9 mouse cellular contexts compared by ENCODE assay signal in the genomic region with DNA sequence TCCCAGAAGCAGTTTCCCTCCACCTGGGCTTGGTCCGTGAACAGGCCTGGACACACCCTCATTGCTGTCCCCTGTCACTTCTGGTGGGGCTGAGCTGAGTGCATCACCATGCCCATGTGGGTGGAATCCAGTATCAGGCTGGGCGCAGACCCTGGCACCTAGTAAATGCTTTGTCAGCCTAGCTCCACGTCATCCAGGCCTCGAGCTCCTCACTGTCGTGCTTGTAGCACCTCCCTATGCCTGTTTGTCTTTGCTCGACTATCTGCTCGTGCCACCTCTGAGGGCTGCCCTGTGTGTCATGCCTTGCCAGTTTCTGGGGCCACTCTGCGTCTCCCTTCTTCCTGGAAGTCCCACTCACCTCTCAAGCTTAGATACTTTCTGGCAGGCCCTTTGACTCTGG. TPM values are rescaled to one million over a fixed set of nuclear protein-coding genes. Genes with fewer than 3 reads are reported as not detected.
A peak's percentile ranks its signal among the peaks of the same experiment; 100 is the strongest.
DNase-seq lines count a peak whose midpoint lies in the region; ATAC-seq and TF ChIP-seq lines count a peak whose summit lies in the region.
"Had no signal": no experiment of that assay in that cellular context is flagged by ENCODE, and none has a peak within 500 bp of the region (broad histone marks: within the 10 kb centered on the region; RNA-seq: fewer than 3 reads in every experiment).

No protein-coding gene starts in this region.

- peaks cover 47% of the 10 kb centered on the region for H3K4me1 ChIP-seq in embryonic facial prominence, embryonic 13.5 days
- H3K4me1 ChIP-seq in embryonic facial prominence, embryonic 10.5 days: peaks cover 50% of the 10 kb centered on the region
- H3K4me1 ChIP-seq in heart, embryonic 15.5 days (replicated peaks): peaks cover 80% of the 10 kb centered on the region

- peak overlapping the region; percentile 40; the same call in 1 of the 2 replicates for H3K9ac ChIP-seq in embryonic facial prominence, embryonic 13.5 days
- peak overlapping the region; percentile 21; the same call in 1 of the 2 replicates for H3K9ac ChIP-seq in heart, embryonic 15.5 days

- TF ChIP-seq CTCF in layer of hippocampus, adult 2 months (conservative IDR thresholded peaks at IDR 0.05): no peak

- H3K36me3 ChIP-seq in embryonic facial prominence, embryonic 13.5 days: peaks cover 3% of the 10 kb centered on the region; the same call in 1 of the 2 replicates
- H3K36me3 ChIP-seq in embryonic facial prominence, embryonic 10.5 days (replicated peaks): 0 out of 2 replicates have a peak, but pooled peaks cover 7% of the 10 kb centered on the region
- H3K36me3 ChIP-seq in heart, embryonic 15.5 days: no peaks in the 10 kb centered on the region

- no peaks in the 10 kb centered on the region for H3K27me3 ChIP-seq in embryonic facial prominence, embryonic 13.5 days
- H3K27me3 ChIP-seq in embryonic facial prominence, embryonic 10.5 days (replicated peaks; ENCODE audit: low read depth, poor library complexity, severe bottlenecking): no peaks in the 10 kb centered on the region
- H3K27me3 ChIP-seq in heart, embryonic 15.5 days: no peaks in the 10 kb centered on the region

- H3K9me3 ChIP-seq in embryonic facial prominence, embryonic 13.5 days: no peaks in the 10 kb centered on the region
- H3K9me3 ChIP-seq in embryonic facial prominence, embryonic 10.5 days: no peaks in the 10 kb centered on the region
- H3K9me3 ChIP-seq in heart, embryonic 15.5 days (replicated peaks): no peaks in the 10 kb centered on the region

- H3K27ac ChIP-seq in embryonic facial prominence, embryonic 13.5 days: no peak overlapping the region
- no peak overlapping the region for H3K27ac ChIP-seq in embryonic facial prominence, embryonic 10.5 days (replicated peaks)
- peak overlapping the region; percentile 43; the same call in 1 of the 2 replicates for H3K27ac ChIP-seq in layer of hippocampus, adult 2 months
- peak overlapping the region; percentile 78 for H3K27ac ChIP-seq in heart, embryonic 15.5 days

- H3K4me2 ChIP-seq in embryonic facial prominence, embryonic 13.5 days: no peak overlapping the region
- H3K4me2 ChIP-seq in heart, embryonic 15.5 days: peak overlapping the region; percentile 70

- 89% methylated on average over 8 of the region's 8 CpGs for WGBS in embryonic facial prominence, embryonic 13.5 days
- WGBS in embryonic facial prominence, embryonic 10.5 days: 90% methylated on average over 8 of the region's 8 CpGs
- 58% methylated on average over 8 of the region's 8 CpGs for WGBS in heart, embryonic 15.5 days

- ATAC-seq in embryonic facial prominence, embryonic 13.5 days (ENCODE audit: insufficient number of reproducible peaks, insufficient read depth, low FRiP score, low TSS enrichment, low read depth): no peak
- no peak for ATAC-seq in heart, embryonic 15.5 days (replicated peaks; ENCODE audit: insufficient number of reproducible peaks, insufficient read depth, low FRiP score, low read depth)
- ATAC-seq in megakaryocyte progenitor cell, adult 5-6 weeks (replicated peaks; ENCODE audit: poor library complexity): peak; percentile 38
- ATAC-seq in frontal cortex, adult (ENCODE audit: low TSS enrichment): no peak

- no peak overlapping the region for H3K4me3 ChIP-seq in embryonic facial prominence, embryonic 13.5 days
- no peak overlapping the region for H3K4me3 ChIP-seq in embryonic facial prominence, embryonic 10.5 days
- no peak overlapping the region for H3K4me3 ChIP-seq in layer of hippocampus, adult 2 months
- no peak overlapping the region for H3K4me3 ChIP-seq in heart, embryonic 15.5 days

- no peak for DNase-seq in embryonic facial prominence, embryonic 10.5 days (ENCODE audit: low spot score)
- DNase-seq in layer of hippocampus, adult 2 months (ENCODE audit: low spot score in 2 of 2): no peak
- DNase-seq in layer of hippocampus, adult 8-10 months (ENCODE audit: low spot score in 2 of 2): no peak
- no peak for DNase-seq in ovary, postnatal 14 days (ENCODE audit: low spot score)
- DNase-seq: thymus, postnatal 25 days had no signal

RNA-seq across cellular contexts. Expression of a gene that starts 3.2 kb away (rescaled TPM):
- polyA plus RNA-seq in embryonic facial prominence, embryonic 13.5 days (2015; fragmentation: Nextera tagmentation; extraction: Ambion mirVana): 33.1 and 35.0 TPM in 2 replicates
- polyA plus RNA-seq in embryonic facial prominence, embryonic 10.5 days (2016; fragmentation: Nextera tagmentation; extraction: Ambion mirVana): 32.6 and 33.3 TPM in 2 replicates
- total RNA-seq in layer of hippocampus, adult 2 months (2021): 10 to 100 TPM; 55.2 to 55.3 TPM
- total RNA-seq in layer of hippocampus, adult 8-10 months (2022): 10 to 100 TPM; 46.0 to 58.0 (median 50.2) TPM
- 47.4 and 48.2 TPM in 2 replicates for polyA plus RNA-seq in heart, embryonic 15.5 days (2015; fragmentation: Nextera tagmentation; extraction: Ambion mirVana)
- 9.7 and 10.9 TPM in 2 replicates for total RNA-seq in megakaryocyte progenitor cell, adult 5-6 weeks (2015)
- 17.1 and 21.5 TPM in 2 replicates for total RNA-seq in megakaryocyte progenitor cell, adult 5-6 weeks (2017)

RNA-seq across cellular contexts. Expression of a gene that starts 24.5 kb away (rescaled TPM):
- polyA plus RNA-seq in embryonic facial prominence, embryonic 13.5 days (2015; fragmentation: Nextera tagmentation; extraction: Ambion mirVana): 0.55 and 1.00 TPM in 2 replicates
- 1.2 and 1.3 TPM in 2 replicates for polyA plus RNA-seq in embryonic facial prominence, embryonic 10.5 days (2016; fragmentation: Nextera tagmentation; extraction: Ambion mirVana)
- total RNA-seq in layer of hippocampus, adult 2 months (2021): 1 to 10 TPM; 5.6 to 7.1 TPM
- total RNA-seq in layer of hippocampus, adult 8-10 months (2022): 10 to 100 TPM in 1 of 4 experiments, 1 to 10 TPM in 3; 6.2 to 10.8 (median 8.6) TPM
- 0.14 and 0.32 TPM in 2 replicates for polyA plus RNA-seq in heart, embryonic 15.5 days (2015; fragmentation: Nextera tagmentation; extraction: Ambion mirVana)
- total RNA-seq in megakaryocyte progenitor cell, adult 5-6 weeks (2015): 3.4 and 4.1 TPM in 2 replicates
- 8.6 and 9.3 TPM in 2 replicates for total RNA-seq in megakaryocyte progenitor cell, adult 5-6 weeks (2017)

Comparison
In these comparisons a context has a peak if more than half of its experiments do, and no peak if none do; other contexts are left out.
1. H3K27ac ChIP-seq: peak in layer of hippocampus, adult 2 months (single experiment) and heart, embryonic 15.5 days (single experiment); none in embryonic facial prominence, embryonic 13.5 days (single experiment) and embryonic facial prominence, embryonic 10.5 days (single experiment).